Mouse (Mus musculus): ENCODE data around the gene Rom1. TPM values are rescaled to one million over a fixed set of nuclear protein-coding genes. Genes with fewer than 3 reads are reported as not detected.

Gene Rom1
- polyA plus RNA-seq, 1 experiment from 2014 or later = 6.7 TPM

DNA sequence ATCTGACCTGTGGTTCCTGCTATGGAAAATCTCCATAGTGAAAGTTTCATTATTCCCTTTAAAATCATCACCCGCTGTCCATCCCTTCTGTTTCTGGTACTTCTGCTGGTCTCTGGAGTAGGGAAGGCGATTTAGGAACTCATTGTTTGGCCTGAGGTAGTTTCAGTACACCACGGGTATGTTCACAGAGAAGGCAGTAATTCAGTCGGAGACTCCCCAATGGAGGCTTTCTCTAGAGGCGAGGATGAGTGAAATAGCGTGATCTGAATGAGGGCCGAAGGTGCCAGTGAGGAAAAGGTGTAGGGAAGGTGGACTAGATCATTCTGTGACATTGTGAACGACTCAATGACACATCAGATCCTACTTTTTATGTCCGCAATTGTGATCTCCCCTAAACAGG, 25.0 kb upstream of the Rom1 start:
- peak overlapping the region; percentile 48 for H3K9ac ChIP-seq (ENCODE audit: low read depth, low read length)
- 7% methylated on average over 9 of the region's 9 CpGs for WGBS
- H3K4me3 ChIP-seq (ENCODE audit: low read depth, low read length) = peak overlapping the region; percentile 53
- TF ChIP-seq CTCF (IDR thresholded peaks at IDR 0.05; ENCODE audit: low read depth) = no peak
- ATAC-seq = no peak
- H3K27ac ChIP-seq (ENCODE audit: low read depth, low read length) = peak overlapping the region; percentile 41
- H3K9me3 ChIP-seq (ENCODE audit: control insufficient read depth) = no peaks in the 10 kb centered on the region
- no peaks in the 10 kb centered on the region for H3K4me1 ChIP-seq (replicated peaks; ENCODE audit: control insufficient read depth, insufficient read depth, low read length)
- no peaks in the 10 kb centered on the region for H3K27me3 ChIP-seq (replicated peaks; ENCODE audit: control insufficient read depth, insufficient read depth, low read length)
- peak overlapping the region; percentile 81 for H3K4me2 ChIP-seq (replicated peaks; ENCODE audit: low read depth)
- H3K36me3 ChIP-seq (ENCODE audit: control insufficient read depth, insufficient read depth) = peaks cover 39% of the 10 kb centered on the region

DNA sequence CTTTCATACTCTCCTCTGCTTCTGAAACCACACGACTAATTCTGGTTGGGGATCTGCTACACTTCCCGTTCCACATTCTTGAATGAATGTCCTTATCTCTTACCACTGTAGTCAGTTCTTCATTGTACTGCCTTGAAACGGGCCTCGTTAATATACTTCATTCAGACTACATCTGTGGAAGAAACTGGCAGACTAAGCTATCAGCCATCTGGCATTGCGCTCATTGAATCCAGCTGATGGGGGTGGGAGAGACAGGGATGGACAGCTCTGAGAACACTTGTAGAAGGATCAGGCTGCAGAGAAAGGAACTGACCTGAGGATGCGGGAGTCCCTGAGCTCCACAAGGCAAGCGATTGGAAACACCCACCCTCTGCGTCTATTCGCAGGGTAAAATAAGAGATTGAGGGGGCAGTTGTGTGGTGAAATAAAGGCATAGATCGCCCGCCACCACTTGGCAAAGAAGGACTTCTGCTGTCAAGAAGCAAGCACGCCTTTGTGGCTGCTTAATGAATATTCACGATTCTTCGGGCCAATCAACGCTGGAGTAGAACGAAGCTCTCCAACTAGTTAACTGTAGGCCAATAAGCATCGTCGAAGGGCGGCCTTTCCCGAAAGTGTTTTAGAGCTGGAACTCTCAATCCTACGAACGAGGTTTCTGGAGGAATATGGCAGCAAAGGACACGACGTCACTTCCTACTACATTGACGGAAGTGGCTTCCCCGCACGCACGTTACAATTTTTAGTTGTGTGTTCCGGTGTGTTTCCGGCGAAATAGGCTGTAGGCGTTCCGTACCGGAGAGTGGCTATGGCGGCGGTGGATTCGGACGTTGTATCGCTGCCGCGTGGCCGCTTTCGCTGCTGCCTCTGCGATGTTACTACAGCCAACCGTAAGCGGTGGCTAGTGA, 24.2 kb upstream of the Rom1 start, which contains the start of gene Tut1:
TSS of gene Tut1 (plus strand) at position 713 of the 905 bp plus-strand sequence.
- TF ChIP-seq CTCF (IDR thresholded peaks at IDR 0.05; ENCODE audit: low read depth) = peak; percentile 3; the same call in 1 of the 2 replicates
- Histone ChIP-seq H3K4me2 (replicated peaks; ENCODE audit: low read depth) (peak within 1 kb of the TSS; percentile 81), H3K9ac (ENCODE audit: low read depth, low read length) (peak within 1 kb of the TSS; percentile 48), H3K27me3 (replicated peaks; ENCODE audit: control insufficient read depth, insufficient read depth, low read length) (no peaks in the 10 kb centered on the region), H3K36me3 (ENCODE audit: control insufficient read depth, insufficient read depth) (peaks cover 43% of the 10 kb centered on the region), H3K9me3 (ENCODE audit: control insufficient read depth) (no peaks in the 10 kb centered on the region), H3K27ac (ENCODE audit: low read depth, low read length) (peak within 1 kb of the TSS; percentile 60), H3K4me1 (replicated peaks; ENCODE audit: control insufficient read depth, insufficient read depth, low read length) (no peaks in the 10 kb centered on the region), H3K4me3 (ENCODE audit: low read depth, low read length) (peak within 1 kb of the TSS; percentile 53)
- ATAC-seq = peak; percentile 94
- 2% methylated on average over 46 of the region's 46 CpGs for WGBS

DNA sequence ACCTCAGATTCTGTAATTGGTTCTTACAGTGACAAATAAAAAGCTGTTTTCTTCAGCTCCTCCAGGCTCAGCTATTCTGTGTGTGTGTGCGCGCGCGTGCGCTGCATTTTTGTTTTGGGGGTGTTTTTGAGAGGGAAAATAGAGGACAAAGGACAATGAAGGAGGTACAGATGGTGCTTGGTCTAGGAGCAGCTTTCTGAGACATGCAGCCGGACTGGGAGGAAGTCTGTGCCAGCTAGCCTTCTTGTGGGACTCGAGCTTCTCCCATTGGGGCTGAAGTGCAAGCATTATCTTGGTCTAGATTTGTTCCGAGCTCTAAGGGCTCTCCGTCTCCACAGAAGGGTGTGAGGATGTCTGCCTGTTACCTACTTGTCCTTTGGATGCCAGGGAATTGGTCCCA, 23.1 kb upstream of the Rom1 start:
- H3K9ac ChIP-seq (ENCODE audit: low read depth, low read length) = no peak overlapping the region
- WGBS = 84% methylated on average over 9 of the region's 9 CpGs

DNA sequence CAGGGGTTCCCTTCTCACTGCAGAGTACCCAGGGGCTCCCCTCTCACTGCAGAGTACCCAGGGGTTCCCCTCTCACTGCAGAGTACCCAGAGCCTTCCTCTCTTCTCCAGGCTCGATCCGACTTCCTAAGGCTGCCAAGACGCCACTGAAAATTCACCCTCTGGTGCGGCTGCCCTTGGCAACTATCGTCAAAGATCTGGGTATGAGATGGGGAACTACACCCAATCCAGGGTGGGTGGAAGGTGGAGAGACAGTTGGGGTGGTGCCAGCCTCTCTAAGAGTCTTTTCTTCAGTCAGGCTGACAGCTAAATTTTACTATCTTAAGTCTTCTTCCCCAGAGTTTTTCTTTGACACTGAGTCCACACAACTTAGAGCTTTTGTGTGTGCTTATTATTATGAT, 21.0 kb upstream of the Rom1 start:
- Histone ChIP-seq H3K27me3 (replicated peaks; ENCODE audit: control insufficient read depth, insufficient read depth, low read length) (no peaks in the 10 kb centered on the region), H3K27ac (ENCODE audit: low read depth, low read length) (no peak overlapping the region), H3K4me1 (replicated peaks; ENCODE audit: control insufficient read depth, insufficient read depth, low read length) (no peaks in the 10 kb centered on the region), H3K4me2 (replicated peaks; ENCODE audit: low read depth) (no peak overlapping the region), H3K4me3 (ENCODE audit: low read depth, low read length) (no peak overlapping the region), H3K36me3 (ENCODE audit: control insufficient read depth, insufficient read depth) (peaks cover 68% of the 10 kb centered on the region), H3K9me3 (ENCODE audit: control insufficient read depth) (no peaks in the 10 kb centered on the region), H3K9ac (ENCODE audit: low read depth, low read length) (no peak overlapping the region)
- 91% methylated on average over 5 of the region's 5 CpGs for WGBS
- no peak for TF ChIP-seq CTCF (IDR thresholded peaks at IDR 0.05; ENCODE audit: low read depth)
- no peak for ATAC-seq

More for the DNA sequence above, 23.1 kb upstream of the Rom1 start:
- H3K9me3 ChIP-seq (ENCODE audit: control insufficient read depth) = no peaks in the 10 kb centered on the region
- TF ChIP-seq CTCF (IDR thresholded peaks at IDR 0.05; ENCODE audit: low read depth) = no peak
- H3K4me3 ChIP-seq (ENCODE audit: low read depth, low read length) = no peak overlapping the region
- ATAC-seq = no peak
- H3K27me3 ChIP-seq (replicated peaks; ENCODE audit: control insufficient read depth, insufficient read depth, low read length) = no peaks in the 10 kb centered on the region
- no peaks in the 10 kb centered on the region for H3K4me1 ChIP-seq (replicated peaks; ENCODE audit: control insufficient read depth, insufficient read depth, low read length)
- peaks cover 49% of the 10 kb centered on the region for H3K36me3 ChIP-seq (ENCODE audit: control insufficient read depth, insufficient read depth)
- no peak overlapping the region for H3K4me2 ChIP-seq (replicated peaks; ENCODE audit: low read depth)
- H3K27ac ChIP-seq (ENCODE audit: low read depth, low read length) = no peak overlapping the region

DNA sequence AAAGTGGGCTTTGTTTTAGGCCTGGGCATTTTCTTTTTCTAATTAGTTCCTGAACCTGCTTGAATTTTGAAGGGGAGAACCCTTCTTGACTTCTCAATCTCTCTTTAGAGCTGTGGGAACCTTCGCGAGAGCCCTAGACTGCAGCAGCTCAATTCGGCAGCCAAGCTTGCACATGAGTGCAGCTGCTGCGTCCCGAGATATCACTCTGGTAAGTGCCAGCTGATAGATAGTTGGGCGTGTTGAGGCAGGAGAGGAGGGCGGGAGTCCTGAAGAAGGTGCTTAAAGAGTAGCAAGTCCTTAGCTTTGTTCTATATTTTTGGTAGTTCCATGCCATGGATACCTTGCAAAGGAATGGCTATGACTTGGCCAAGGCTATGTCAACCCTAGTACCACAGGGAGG, 17.8 kb upstream of the Rom1 start:
- Histone ChIP-seq H3K4me2 (replicated peaks; ENCODE audit: low read depth) (no peak overlapping the region), H3K4me3 (ENCODE audit: low read depth, low read length) (no peak overlapping the region), H3K9ac (ENCODE audit: low read depth, low read length) (no peak overlapping the region), H3K9me3 (ENCODE audit: control insufficient read depth) (no peaks in the 10 kb centered on the region), H3K27ac (ENCODE audit: low read depth, low read length) (no peak overlapping the region), H3K27me3 (replicated peaks; ENCODE audit: control insufficient read depth, insufficient read depth, low read length) (no peaks in the 10 kb centered on the region), H3K36me3 (ENCODE audit: control insufficient read depth, insufficient read depth) (peaks cover 64% of the 10 kb centered on the region), H3K4me1 (replicated peaks; ENCODE audit: control insufficient read depth, insufficient read depth, low read length) (no peaks in the 10 kb centered on the region)
- no peak for ATAC-seq
- WGBS = 87% methylated on average over 7 of the region's 7 CpGs
- no peak for TF ChIP-seq CTCF (IDR thresholded peaks at IDR 0.05; ENCODE audit: low read depth)

DNA sequence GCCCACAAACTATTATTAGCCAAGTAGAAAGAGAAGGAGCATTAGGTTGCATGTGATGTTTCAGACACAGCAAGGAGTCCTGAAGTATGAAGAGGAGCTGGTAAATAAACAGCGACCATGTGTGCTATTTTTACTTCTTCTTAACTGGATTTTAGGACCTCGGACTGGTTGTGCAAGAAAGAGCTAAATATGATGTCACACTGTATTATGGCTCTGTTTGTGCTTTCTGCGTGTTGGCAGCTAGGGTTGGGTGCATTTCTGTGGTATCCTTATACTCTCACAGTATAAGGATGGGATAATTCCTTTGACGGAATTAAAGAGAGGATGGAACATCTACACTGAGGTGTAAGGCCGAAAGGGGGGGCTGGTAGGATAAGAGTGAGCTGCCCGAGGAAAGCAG, 16.1 kb upstream of the Rom1 start:
- Histone ChIP-seq H3K27ac (ENCODE audit: low read depth, low read length) (no peak overlapping the region; the same call in 1 of the 2 replicates), H3K36me3 (ENCODE audit: control insufficient read depth, insufficient read depth) (peaks cover 54% of the 10 kb centered on the region), H3K4me1 (replicated peaks; ENCODE audit: control insufficient read depth, insufficient read depth, low read length) (no peaks in the 10 kb centered on the region; the same call in 1 of the 2 replicates), H3K4me2 (replicated peaks; ENCODE audit: low read depth) (peak overlapping the region; percentile 50), H3K9me3 (ENCODE audit: control insufficient read depth) (no peaks in the 10 kb centered on the region), H3K9ac (ENCODE audit: low read depth, low read length) (0 out of 2 replicates have a peak overlapping the region, but pooled peaks have one; percentile 1), H3K27me3 (replicated peaks; ENCODE audit: control insufficient read depth, insufficient read depth, low read length) (no peaks in the 10 kb centered on the region), H3K4me3 (ENCODE audit: low read depth, low read length) (peak overlapping the region; percentile 20)
- no peak for ATAC-seq
- TF ChIP-seq CTCF (IDR thresholded peaks at IDR 0.05; ENCODE audit: low read depth) = no peak; the same call in 1 of the 2 replicates
- 58% methylated on average over 6 of the region's 6 CpGs for WGBS

Data from intestine, postnatal 0 days (tissue).